Mouse (Mus musculus): Measurements from ENCODE around the gene Tmem131. TPM values are rescaled to one million over a fixed set of nuclear protein-coding genes. Genes with fewer than 3 reads are reported as not detected.
"Not testable (repeated sequence)": the region's sequence is repeated elsewhere in the genome, so short reads cannot be mapped to it uniquely, and the experiment has no call there.

Gene Tmem131
- polyA plus RNA-seq, 1 experiment from 2014 or later, result 15.2 TPM

GRCm38 (mm10) chr1:36839858-36840257 lies 103.6 kb downstream of the Tmem131 start:
- DNase-seq (ENCODE audit: low spot score), result no peak

- DNase-seq (ENCODE audit: low spot score), result peak; percentile 40
Measured at GRCm38 (mm10) chr1:36836274-36836954, 107.1 kb downstream of the Tmem131 start.

- peak; percentile 44 for DNase-seq (ENCODE audit: low spot score)
Measured at GRCm38 (mm10) chr1:36835593-36835992, 107.9 kb downstream of the Tmem131 start.

GRCm38 (mm10) chr1:36834090-36834489 lies 109.4 kb downstream of the Tmem131 start:
- no peak for DNase-seq (ENCODE audit: low spot score)

- DNase-seq (ENCODE audit: low spot score), result peak; percentile 89
Measured at GRCm38 (mm10) chr1:36830913-36831866, 112.3 kb downstream of the Tmem131 start.

GRCm38 (mm10) chr1:36824356-36824755 lies 119.1 kb downstream of the Tmem131 start:
- DNase-seq (ENCODE audit: low spot score), result no peak

- not testable (repeated sequence) for DNase-seq (ENCODE audit: low spot score)
Measured at GRCm38 (mm10) chr1:36821918-36822317, 121.5 kb downstream of the Tmem131 start.

- no peak for DNase-seq (ENCODE audit: low spot score)
Measured at GRCm38 (mm10) chr1:36815166-36815565, 128.3 kb downstream of the Tmem131 start.

- no peak for DNase-seq (ENCODE audit: low spot score)
Measured at GRCm38 (mm10) chr1:36814271-36814903, 129.1 kb downstream of the Tmem131 start.

GRCm38 (mm10) chr1:36813415-36813814 lies 130.1 kb downstream of the Tmem131 start:
- DNase-seq (ENCODE audit: low spot score), result no peak

GRCm38 (mm10) chr1:36811806-36812205 lies 131.7 kb downstream of the Tmem131 start:
- no peak for DNase-seq (ENCODE audit: low spot score)

GRCm38 (mm10) chr1:36807782-36808565 lies 135.5 kb downstream of the Tmem131 start:
- no peak for DNase-seq (ENCODE audit: low spot score)

- no peak for DNase-seq (ENCODE audit: low spot score)
Measured at GRCm38 (mm10) chr1:36807086-36807485, 136.4 kb downstream of the Tmem131 start.

GRCm38 (mm10) chr1:36806181-36806905 lies 137.1 kb downstream of the Tmem131 start:
- no peak for DNase-seq (ENCODE audit: low spot score)

- DNase-seq (ENCODE audit: low spot score), result no peak
Measured at GRCm38 (mm10) chr1:36804833-36805232, 138.6 kb downstream of the Tmem131 start.

- no peak for DNase-seq (ENCODE audit: low spot score)
Measured at GRCm38 (mm10) chr1:36804259-36804658, 139.2 kb downstream of the Tmem131 start.

- no peak for DNase-seq (ENCODE audit: low spot score)
Measured at GRCm38 (mm10) chr1:36800379-36801011, 143.0 kb downstream of the Tmem131 start.

- DNase-seq (ENCODE audit: low spot score), result peak; percentile 53
Measured at GRCm38 (mm10) chr1:36797481-36797880, 146.0 kb downstream of the Tmem131 start.

GRCm38 (mm10) chr1:36796711-36797110 lies 146.8 kb downstream of the Tmem131 start:
- DNase-seq (ENCODE audit: low spot score), result no peak

- DNase-seq (ENCODE audit: low spot score), result no peak
Measured at GRCm38 (mm10) chr1:36789416-36789815, 154.1 kb downstream of the Tmem131 start.

Data from thymus, postnatal 0 days (tissue).